Mouse (Mus musculus) embryonic facial prominence, embryonic 14.5 days (tissue): ENCODE data around the gene Tmem184c. TPM values are rescaled to one million over a fixed set of nuclear protein-coding genes. Genes with fewer than 3 reads are reported as not detected.

ENCODE experiments used
- ATAC-seq: fragments of 200-750 bp; cut with Nextera tagmentation; 2 replicates; pipeline ENCODE4 v1.8.0; 2017; ENCODE audit warnings: low read depth, moderate number of reproducible peaks, moderate TSS enrichment
- DNase-seq: peaks from one replicate; pipeline ENCODE4 v3.0.0-alpha.2; 2015; ENCODE audit warnings: low spot score
- H3K27ac ChIP-seq: fragments of 300-500 bp; sonication (generic); replicated peaks from 2 replicates; pipeline ENCODE4 v1.5.1; 2014; ENCODE audit warnings: low read depth, mild to moderate bottlenecking, low read length, moderate library complexity
- H3K27me3 ChIP-seq: fragments of 300-500 bp; sonication (generic); replicated peaks from 2 replicates; pipeline ENCODE4 v1.6.1; 2014; ENCODE audit warnings: low read length; ENCODE audit not compliant: control insufficient read depth, insufficient read depth
- H3K36me3 ChIP-seq: fragments of 300-500 bp; sonication (generic); 2 replicates; pipeline ENCODE4 v1.6.1; 2014; ENCODE audit warnings: low read length, mixed read lengths; ENCODE audit not compliant: control insufficient read depth, insufficient read depth
- H3K4me1 ChIP-seq: fragments of 300-500 bp; sonication (generic); 2 replicates; pipeline ENCODE4 v1.6.1; 2014; ENCODE audit warnings: antibody characterized with exemption, low read length; ENCODE audit not compliant: control insufficient read depth, insufficient read depth
- H3K4me2 ChIP-seq: fragments of 300-500 bp; sonication (generic); 2 replicates; pipeline ENCODE4 v1.6.1; 2014; ENCODE audit warnings: low read depth, mild to moderate bottlenecking, low read length, moderate library complexity, mixed read lengths
- H3K4me3 ChIP-seq: fragments of 300-500 bp; sonication (generic); 2 replicates; pipeline ENCODE4 v1.5.1; 2014; ENCODE audit warnings: low read depth, mild to moderate bottlenecking, low read length
- H3K9ac ChIP-seq: fragments of 300-500 bp; sonication (generic); 2 replicates; pipeline ENCODE4 v1.6.1; 2014; ENCODE audit warnings: low read depth, mild to moderate bottlenecking, low read length, moderate library complexity, mixed read lengths
- H3K9me3 ChIP-seq: fragments of 300-500 bp; sonication (generic); 2 replicates; pipeline ENCODE4 v1.6.1; 2016; ENCODE audit warnings: low read length; ENCODE audit not compliant: control insufficient read depth
- WGBS: fragments of 180-500 bp; shearing (Covaris S2); extraction: QIAGEN DNeasy Blood & Tissue Kit; methylation state at CpG from one replicate; pipeline ENCODE4 v1.1.7; 2014; 5-methylcytosine and 5-hydroxymethylcytosine counted together
- polyA plus RNA-seq: library from polyadenylated mRNA; unstranded; fragments of >200 nt; fragmentation: Nextera tagmentation; extraction: Ambion mirVana; gene quantifications from 2 replicates; pipeline ENCODE4 v1.2.1, GENCODE M21; 2014

Gene Tmem184c
- polyA plus RNA-seq, 1 experiment from 2014 or later, result 33.2 TPM

DNA sequence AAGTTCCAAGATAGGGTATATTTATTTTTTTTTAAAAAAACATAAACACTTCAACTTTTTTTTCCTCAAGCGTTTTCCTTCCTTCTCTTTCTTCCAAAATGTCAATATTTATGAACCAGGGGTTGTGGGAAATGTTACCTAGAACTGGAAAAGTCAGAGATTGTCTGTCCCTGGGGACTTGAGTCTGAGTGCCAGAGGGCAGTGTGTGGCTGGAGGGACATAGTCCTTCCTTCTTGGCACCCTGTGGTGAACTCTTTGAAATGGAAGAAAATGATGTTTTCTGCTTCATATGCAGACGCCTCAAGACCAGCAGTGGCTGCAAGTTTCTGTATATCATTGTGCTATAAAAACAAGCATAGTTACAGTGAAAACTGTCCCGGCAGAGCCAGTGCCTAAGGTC is 20.2 kb upstream of the Tmem184c start:
- WGBS, result 43% methylated on average over 3 of the region's 3 CpGs
- no peaks in the 10 kb centered on the region for H3K27me3 ChIP-seq
- no peak overlapping the region for H3K4me2 ChIP-seq
- no peak overlapping the region for H3K27ac ChIP-seq
- H3K9ac ChIP-seq, result no peak overlapping the region
- no peaks in the 10 kb centered on the region for H3K9me3 ChIP-seq
- ATAC-seq (no peak), DNase-seq (peak; percentile 4)
- H3K4me1 ChIP-seq, result peaks cover 13% of the 10 kb centered on the region; the same call in 1 of the 2 replicates
- no peaks in the 10 kb centered on the region for H3K36me3 ChIP-seq
- H3K4me3 ChIP-seq, result no peak overlapping the region

DNA sequence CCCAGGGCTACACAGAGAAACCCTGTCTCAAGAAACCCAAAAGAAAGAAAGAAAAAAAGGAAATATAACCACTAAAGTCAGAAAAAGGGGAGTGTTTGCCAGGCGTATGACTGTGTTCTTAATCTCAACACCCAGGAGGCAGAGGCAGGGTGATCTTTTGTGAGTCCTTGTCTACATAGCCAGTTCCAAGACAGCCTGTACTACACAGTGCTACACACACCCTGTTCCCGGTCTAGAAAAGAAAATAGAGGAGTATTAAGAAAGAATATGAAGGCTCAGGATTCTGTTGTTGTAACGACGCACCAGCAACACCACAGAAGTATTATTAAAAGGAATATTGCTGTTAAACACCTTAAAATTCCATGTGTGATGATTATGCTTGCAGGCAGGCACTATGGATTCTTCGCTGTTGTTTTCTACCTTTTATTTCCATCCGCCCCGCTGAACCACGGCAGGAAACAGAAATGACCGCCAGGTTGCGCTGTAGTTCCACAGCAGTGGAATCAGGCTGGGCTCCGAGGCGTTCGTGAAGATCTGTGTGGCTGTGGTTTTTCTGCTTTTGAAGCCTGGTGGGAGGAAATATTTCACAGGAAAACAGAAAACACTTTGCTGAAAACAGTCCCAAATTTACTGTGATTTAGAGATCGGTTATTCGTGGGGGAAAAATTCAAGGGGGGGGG is 19.5 kb upstream of the Tmem184c start:
- Histone ChIP-seq H3K9me3 (no peaks in the 10 kb centered on the region), H3K27me3 (no peaks in the 10 kb centered on the region), H3K27ac (no peak overlapping the region), H3K4me1 (peaks cover 13% of the 10 kb centered on the region; the same call in 1 of the 2 replicates), H3K9ac (no peak overlapping the region), H3K36me3 (no peaks in the 10 kb centered on the region), H3K4me2 (no peak overlapping the region), H3K4me3 (no peak overlapping the region)
- peak; percentile 91 for ATAC-seq
- WGBS, result 17% methylated on average over 15 of the region's 15 CpGs
- DNase-seq, result peak; percentile 92

DNA sequence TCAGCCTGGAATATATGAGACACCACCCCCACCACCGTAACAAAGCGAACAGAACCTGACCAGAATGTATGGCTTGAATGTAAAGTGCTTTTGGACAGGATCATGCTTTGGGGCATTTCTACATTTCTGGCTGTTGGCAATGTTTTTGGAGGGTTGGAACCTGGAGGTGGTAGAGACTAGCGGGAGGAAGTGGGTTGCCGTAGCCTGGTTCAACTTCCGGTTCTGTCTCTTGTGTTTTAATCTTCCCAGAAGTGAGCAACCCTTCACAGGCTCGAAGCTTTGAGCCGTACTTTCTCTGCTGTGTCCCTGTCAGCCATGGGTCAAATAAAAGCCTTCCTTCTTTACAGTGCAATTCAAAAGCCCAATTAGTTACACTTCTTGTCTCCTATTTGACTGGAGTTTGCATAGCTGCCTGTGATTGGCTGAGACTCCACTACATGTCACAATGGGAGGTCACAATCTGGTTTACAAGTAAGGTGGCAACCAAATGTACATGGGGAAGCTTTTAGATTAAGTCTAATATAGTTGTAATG is 13.2 kb upstream of the Tmem184c start:
- Histone ChIP-seq H3K27ac (no peak overlapping the region), H3K4me2 (no peak overlapping the region), H3K27me3 (no peaks in the 10 kb centered on the region), H3K9ac (no peak overlapping the region), H3K4me1 (no peaks in the 10 kb centered on the region), H3K4me3 (no peak overlapping the region), H3K9me3 (no peaks in the 10 kb centered on the region), H3K36me3 (no peaks in the 10 kb centered on the region)
- DNase-seq (no peak), ATAC-seq (no peak)
- 84% methylated on average over 7 of the region's 7 CpGs for WGBS

DNA sequence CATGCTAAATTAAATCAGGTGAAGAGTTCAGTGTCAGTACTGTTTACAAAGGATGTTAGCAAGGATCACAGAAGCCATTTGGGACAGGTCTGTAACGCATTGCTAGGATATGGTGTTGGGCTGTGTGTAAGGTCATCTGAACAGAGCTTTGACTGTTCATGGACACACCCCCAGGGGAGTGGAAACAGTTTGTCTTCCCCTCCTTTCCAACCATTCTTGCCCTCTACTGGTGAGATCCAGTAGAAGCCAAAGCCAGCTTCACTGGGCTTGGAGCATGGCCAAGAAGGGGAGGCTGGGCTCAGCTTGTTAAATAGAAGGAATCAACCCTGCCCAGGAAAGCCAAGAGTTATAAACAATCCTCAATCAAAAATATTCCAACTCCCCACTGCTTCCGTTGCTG is 7.4 kb upstream of the Tmem184c start:
- WGBS, result 49% methylated on average over 2 of the region's 2 CpGs
- Histone ChIP-seq H3K36me3 (no peaks in the 10 kb centered on the region), H3K9ac (no peak overlapping the region), H3K27me3 (no peaks in the 10 kb centered on the region), H3K4me2 (no peak overlapping the region), H3K4me3 (no peak overlapping the region), H3K27ac (no peak overlapping the region), H3K4me1 (no peaks in the 10 kb centered on the region), H3K9me3 (no peaks in the 10 kb centered on the region)
- DNase-seq (peak; percentile 72), ATAC-seq (0 out of 2 replicates have a peak, but pooled peaks have one; percentile 33)

DNA sequence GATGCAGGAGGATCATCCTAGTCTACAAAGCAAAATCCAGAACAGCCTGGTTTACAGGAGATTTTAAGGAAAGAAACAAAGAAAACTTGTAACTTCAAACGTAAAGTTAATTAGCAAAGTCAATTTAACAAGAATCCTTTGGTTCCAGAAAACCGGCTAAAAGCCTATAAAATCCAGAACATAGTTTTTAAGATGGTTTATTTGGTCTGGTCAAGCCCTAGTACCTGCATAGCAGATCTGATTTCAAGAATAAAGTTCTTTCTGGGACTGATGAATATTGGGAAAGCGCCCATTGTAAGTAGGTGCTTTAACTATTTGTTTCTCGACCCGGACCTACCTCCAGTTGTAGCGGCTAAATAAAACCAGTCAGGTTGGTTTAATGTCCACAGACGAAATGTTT is 877 bp downstream of the Tmem184c start:
- DNase-seq (no peak), ATAC-seq (no peak)
- Histone ChIP-seq H3K4me2 (peak overlapping the region; percentile 60), H3K4me3 (peak overlapping the region; percentile 74), H3K9me3 (0 out of 2 replicates have a peak, but pooled peaks cover 3% of the 10 kb centered on the region), H3K27me3 (no peaks in the 10 kb centered on the region), H3K9ac (peak overlapping the region; percentile 70), H3K36me3 (no peaks in the 10 kb centered on the region), H3K27ac (no peak overlapping the region), H3K4me1 (peaks cover 8% of the 10 kb centered on the region)
- 8% methylated on average over 7 of the region's 7 CpGs for WGBS

DNA sequence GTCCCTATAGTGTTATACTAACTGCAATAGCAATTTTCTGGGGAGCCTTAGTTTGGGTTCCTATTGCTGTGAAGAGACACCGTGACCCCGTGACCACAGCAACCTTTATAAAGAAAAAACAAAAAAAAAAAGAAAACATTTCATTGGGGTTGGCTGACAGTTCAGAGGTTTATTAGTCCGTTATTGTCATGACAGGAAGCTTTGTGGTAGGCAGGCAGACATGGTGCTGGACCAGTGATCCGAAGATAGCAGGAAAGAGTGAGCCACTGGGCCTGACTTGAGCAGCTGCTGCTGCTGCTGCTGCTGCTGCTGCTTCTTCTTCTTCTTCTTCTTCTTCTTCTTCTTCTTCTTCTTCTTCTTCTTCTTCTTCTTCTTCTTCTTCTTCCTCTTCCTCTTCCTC is 26.3 kb downstream of the Tmem184c start:
- no peak for DNase-seq
- Histone ChIP-seq H3K9ac (no peak overlapping the region), H3K9me3 (no peaks in the 10 kb centered on the region), H3K36me3 (peaks cover 32% of the 10 kb centered on the region), H3K27me3 (no peaks in the 10 kb centered on the region), H3K4me3 (no peak overlapping the region), H3K4me1 (no peaks in the 10 kb centered on the region), H3K27ac (no peak overlapping the region), H3K4me2 (no peak overlapping the region)
- 91% methylated on average over 4 of the region's 4 CpGs for WGBS
- no peak for ATAC-seq

DNA sequence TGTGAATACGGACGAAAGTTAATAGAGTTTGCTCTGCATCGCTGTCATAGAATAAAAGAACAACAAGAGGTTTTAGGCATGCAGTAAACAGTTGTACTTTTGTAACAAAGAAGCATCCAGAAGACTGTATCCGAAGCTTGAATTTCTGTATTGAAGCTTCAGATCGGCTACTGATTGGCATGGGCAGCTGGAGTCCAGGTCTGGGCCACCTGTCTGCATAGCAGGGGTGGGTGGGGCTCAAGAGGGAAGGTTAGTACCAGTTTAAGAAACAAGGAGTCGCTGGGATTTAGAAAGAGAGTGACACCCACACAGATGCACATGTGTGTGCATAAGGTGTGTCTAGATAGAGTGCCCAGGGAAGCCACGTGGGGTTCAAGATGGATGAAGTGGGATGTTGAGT is 32.8 kb downstream of the Tmem184c start:
- peaks cover 68% of the 10 kb centered on the region for H3K36me3 ChIP-seq
- H3K27ac ChIP-seq, result no peak overlapping the region
- H3K27me3 ChIP-seq, result no peaks in the 10 kb centered on the region
- WGBS, result 89% methylated on average over 7 of the region's 7 CpGs
- no peaks in the 10 kb centered on the region for H3K4me1 ChIP-seq
- H3K4me3 ChIP-seq, result no peak overlapping the region
- H3K4me2 ChIP-seq, result no peak overlapping the region
- no peak for DNase-seq
- H3K9me3 ChIP-seq, result no peaks in the 10 kb centered on the region
- no peak overlapping the region for H3K9ac ChIP-seq
- ATAC-seq, result no peak

DNA sequence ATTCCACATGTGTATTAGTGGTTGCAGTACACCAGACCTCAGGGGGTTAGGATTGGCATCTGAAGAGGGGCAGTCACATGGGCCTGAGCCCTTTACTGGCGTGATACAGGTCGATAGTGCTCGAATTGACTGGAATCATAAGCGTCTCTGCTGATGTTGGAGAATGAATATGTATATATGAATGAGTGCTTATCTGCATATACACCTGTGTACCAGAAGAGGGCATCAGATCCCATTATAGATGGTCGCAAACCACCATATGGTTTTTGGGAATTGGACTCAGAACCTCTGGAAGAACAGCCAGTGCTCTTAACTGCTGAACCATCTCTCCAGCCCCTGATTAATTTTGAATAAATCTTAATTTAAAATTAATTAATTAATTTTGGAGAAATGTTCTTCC is 36.3 kb downstream of the Tmem184c start:
- H3K9me3 ChIP-seq, result no peaks in the 10 kb centered on the region
- H3K4me3 ChIP-seq, result no peak overlapping the region
- DNase-seq (no peak), ATAC-seq (no peak)
- no peaks in the 10 kb centered on the region for H3K27me3 ChIP-seq
- no peak overlapping the region for H3K9ac ChIP-seq
- H3K4me2 ChIP-seq, result no peak overlapping the region
- H3K36me3 ChIP-seq, result peaks cover 61% of the 10 kb centered on the region
- no peaks in the 10 kb centered on the region for H3K4me1 ChIP-seq
- no peak overlapping the region for H3K27ac ChIP-seq
- 75% methylated on average over 5 of the region's 5 CpGs for WGBS

DNA sequence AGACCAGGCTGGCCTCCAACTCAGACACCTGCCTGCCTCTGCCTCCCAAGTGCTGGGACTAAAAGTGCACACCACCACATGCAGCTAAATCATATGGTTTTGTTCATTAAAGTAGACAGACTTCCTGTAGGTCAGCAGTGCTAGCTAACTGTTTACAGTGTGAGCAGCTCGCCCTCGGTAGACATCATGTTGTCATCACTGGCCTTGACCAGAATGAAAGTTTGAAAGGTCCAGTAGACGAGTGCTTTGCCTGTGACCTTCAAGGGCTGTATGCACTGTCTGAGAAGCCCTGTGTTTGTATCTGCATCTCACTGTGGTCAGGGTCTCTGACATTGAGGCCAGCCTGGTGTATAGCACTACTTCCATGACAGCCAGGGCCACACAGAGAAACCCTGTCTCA is 49.1 kb downstream of the Tmem184c start:
- H3K27me3 ChIP-seq, result no peaks in the 10 kb centered on the region
- H3K4me3 ChIP-seq, result no peak overlapping the region
- no peak overlapping the region for H3K27ac ChIP-seq
- DNase-seq (no peak), ATAC-seq (no peak)
- H3K4me1 ChIP-seq, result no peaks in the 10 kb centered on the region
- H3K4me2 ChIP-seq, result no peak overlapping the region
- H3K36me3 ChIP-seq, result peaks cover 88% of the 10 kb centered on the region
- no peaks in the 10 kb centered on the region for H3K9me3 ChIP-seq
- H3K9ac ChIP-seq, result no peak overlapping the region
- WGBS, result 90% methylated on average over 3 of the region's 3 CpGs
